Mouse (Mus musculus): Measurements from ENCODE around the gene Cbr2. TPM values are rescaled to one million over a fixed set of nuclear protein-coding genes. Genes with fewer than 3 reads are reported as not detected.

Gene Cbr2
- polyA plus RNA-seq, 1 experiment from 2014 or later: 1.3 TPM

DNA sequence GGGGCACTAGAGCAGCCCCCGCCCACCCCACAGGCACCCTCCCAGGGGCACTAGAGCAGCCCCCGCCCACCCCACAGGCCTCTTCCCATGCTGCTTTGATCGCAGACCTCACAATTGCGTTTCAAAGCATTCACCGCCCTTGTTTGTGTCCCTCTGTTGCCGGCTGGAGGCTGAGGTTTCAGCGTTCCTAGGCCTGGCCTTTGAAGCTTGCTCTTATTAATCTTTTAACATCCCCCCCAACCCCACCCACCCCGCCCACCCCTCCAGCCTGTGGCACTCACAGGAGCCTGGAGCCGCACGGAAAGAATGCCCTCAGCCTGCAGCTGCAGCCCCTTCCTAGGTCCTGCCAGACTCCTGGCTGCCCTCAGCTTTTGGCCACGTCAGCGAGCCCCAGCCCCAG lies 24.7 kb downstream of the Cbr2 start:
- no peaks in the 10 kb centered on the region for H3K9me3 ChIP-seq (ENCODE audit: control insufficient read depth, low read length)
- ATAC-seq: no peak
- H3K9ac ChIP-seq (ENCODE audit: low read depth, low read length): 0 out of 2 replicates have a peak overlapping the region, but pooled peaks have one; percentile 22
- H3K4me1 ChIP-seq (ENCODE audit: control insufficient read depth, insufficient read depth, low read depth, low read length): peaks cover 13% of the 10 kb centered on the region
- no peak overlapping the region; the same call in 1 of the 2 replicates for H3K27ac ChIP-seq (ENCODE audit: low read depth, low read length)
- no peak overlapping the region for H3K4me2 ChIP-seq (ENCODE audit: low read length)
- WGBS: 13% methylated on average over 11 of the region's 12 CpGs
- H3K4me3 ChIP-seq (ENCODE audit: low read length): no peak overlapping the region
- peaks cover 8% of the 10 kb centered on the region for H3K36me3 ChIP-seq (ENCODE audit: control insufficient read depth, insufficient read depth, low read length)
- H3K27me3 ChIP-seq (replicated peaks; ENCODE audit: control insufficient read depth, insufficient read depth, low read length): no peaks in the 10 kb centered on the region

DNA sequence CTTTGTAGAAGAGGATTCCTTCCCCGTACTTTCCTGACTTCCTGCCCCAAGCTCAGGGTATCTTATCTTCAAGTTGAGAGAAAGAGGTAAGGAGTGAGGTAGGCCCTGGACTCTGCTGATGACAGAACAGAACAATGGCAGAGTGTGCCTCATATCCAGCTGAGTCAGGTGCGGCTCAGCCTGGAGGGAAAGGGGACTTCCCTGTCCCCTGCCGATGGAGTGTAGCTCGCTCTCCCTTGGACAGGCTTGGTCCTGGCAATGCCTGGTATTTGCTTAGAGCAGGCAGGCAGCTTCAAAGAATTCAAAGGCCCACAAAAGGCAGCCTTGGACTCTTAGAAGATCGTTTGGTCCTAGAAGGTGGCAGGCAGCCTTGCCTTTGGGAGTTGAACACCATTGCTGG lies 25.8 kb downstream of the Cbr2 start:
- Histone ChIP-seq H3K36me3 (ENCODE audit: control insufficient read depth, insufficient read depth, low read length) (peaks cover 7% of the 10 kb centered on the region), H3K4me1 (ENCODE audit: control insufficient read depth, insufficient read depth, low read depth, low read length) (peaks cover 12% of the 10 kb centered on the region)
- WGBS: 61% methylated on average over 5 of the region's 5 CpGs

DNA sequence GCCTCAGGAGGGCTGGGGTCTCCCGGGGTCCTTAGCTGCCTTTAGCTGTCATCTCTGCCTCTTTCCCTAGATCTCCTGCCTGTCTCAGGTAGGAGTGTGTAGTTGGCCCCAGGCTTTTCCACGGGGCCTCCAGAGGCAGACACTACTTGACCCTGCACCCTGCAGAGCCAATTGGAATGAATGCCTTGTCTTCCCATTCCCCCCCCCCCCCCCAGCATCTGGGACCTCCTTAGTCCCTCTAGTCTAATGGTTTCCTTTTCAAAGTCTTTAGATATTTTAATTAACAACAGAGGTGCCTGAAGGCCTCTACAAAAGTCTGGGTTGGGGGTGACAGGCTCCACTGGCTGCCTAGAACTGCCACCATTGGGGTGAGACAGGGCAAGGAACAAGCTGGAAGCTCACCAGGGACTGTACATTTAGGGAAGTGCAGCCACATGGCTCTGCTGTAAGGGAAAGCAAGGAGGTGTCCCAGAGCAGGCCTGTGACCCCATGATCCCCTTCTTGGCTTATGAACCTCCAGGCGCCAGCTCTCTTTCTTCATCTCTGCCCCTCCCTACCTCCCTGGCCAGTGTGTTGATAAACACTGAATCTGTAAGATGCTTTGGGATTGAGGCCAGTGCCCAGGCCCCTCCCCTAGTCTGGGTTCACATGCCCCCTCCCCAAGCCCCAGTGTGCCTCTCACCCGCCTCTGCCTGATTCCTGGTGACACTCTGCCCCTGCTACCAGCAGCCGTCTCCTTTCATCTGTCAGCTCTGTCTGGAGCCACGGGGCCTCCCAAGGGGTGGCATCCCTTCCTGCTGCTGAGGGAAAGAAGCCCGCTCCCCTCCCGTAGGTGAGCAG lies 27.2 kb downstream of the Cbr2 start:
- Histone ChIP-seq H3K4me3 (ENCODE audit: low read length) (no peak overlapping the region), H3K27me3 (replicated peaks; ENCODE audit: control insufficient read depth, insufficient read depth, low read length) (no peaks in the 10 kb centered on the region), H3K9ac (ENCODE audit: low read depth, low read length) (no peak overlapping the region; the same call in 1 of the 2 replicates), H3K4me2 (ENCODE audit: low read length) (no peak overlapping the region), H3K4me1 (ENCODE audit: control insufficient read depth, insufficient read depth, low read depth, low read length) (peaks cover 12% of the 10 kb centered on the region), H3K9me3 (ENCODE audit: control insufficient read depth, low read length) (no peaks in the 10 kb centered on the region), H3K27ac (ENCODE audit: low read depth, low read length) (no peak overlapping the region), H3K36me3 (ENCODE audit: control insufficient read depth, insufficient read depth, low read length) (peaks cover 10% of the 10 kb centered on the region; the same call in 1 of the 2 replicates)
- ATAC-seq: no peak; the same call in 1 of the 2 replicates
- WGBS: 15% methylated on average over 8 of the region's 8 CpGs

More for the DNA sequence above, 25.8 kb downstream of the Cbr2 start:
- ATAC-seq: no peak
- no peaks in the 10 kb centered on the region for H3K9me3 ChIP-seq (ENCODE audit: control insufficient read depth, low read length)
- no peak overlapping the region for H3K9ac ChIP-seq (ENCODE audit: low read depth, low read length)
- H3K4me3 ChIP-seq (ENCODE audit: low read length): no peak overlapping the region
- H3K4me2 ChIP-seq (ENCODE audit: low read length): no peak overlapping the region
- H3K27me3 ChIP-seq (replicated peaks; ENCODE audit: control insufficient read depth, insufficient read depth, low read length): no peaks in the 10 kb centered on the region
- no peak overlapping the region for H3K27ac ChIP-seq (ENCODE audit: low read depth, low read length)

DNA sequence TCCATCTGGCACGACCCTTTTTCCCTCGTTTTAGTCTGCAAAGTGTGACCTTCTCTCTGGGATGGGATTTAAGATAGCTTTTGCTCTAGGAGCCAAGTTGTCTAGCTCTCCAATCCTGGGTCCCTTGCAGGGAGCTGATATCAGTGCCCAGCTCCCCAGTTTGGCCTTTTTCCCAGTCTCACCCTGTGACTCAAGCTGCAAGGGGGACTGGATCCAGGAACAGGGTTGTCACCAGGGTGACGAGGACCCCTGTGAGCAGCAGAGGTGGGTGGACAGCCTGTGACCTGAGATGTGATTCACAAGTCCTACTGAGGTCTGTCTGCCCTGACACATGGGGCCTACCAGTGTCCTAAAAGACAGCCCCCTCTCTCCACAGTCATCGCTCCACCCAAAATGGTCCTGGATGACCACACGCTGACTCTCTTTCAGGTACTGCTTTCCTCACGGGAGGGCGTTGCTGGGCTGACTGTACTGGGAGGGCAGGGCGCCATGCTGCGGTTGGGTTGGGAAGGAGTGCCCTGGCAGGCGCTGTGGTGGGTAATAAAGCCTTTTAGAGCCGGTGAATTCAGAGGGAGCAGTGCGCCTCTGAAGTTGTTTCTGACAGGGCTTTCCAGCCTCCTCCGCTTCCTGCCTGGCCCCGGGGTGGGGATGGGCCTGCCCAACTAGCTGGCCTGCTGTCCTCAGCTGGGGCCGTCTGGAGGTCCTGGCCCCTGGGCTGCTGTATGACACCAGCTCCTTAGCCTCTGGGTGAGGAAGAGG lies 28.0 kb downstream of the Cbr2 start:
- peaks cover 10% of the 10 kb centered on the region; the same call in 1 of the 2 replicates for H3K36me3 ChIP-seq (ENCODE audit: control insufficient read depth, insufficient read depth, low read length)
- no peak overlapping the region for H3K4me3 ChIP-seq (ENCODE audit: low read length)
- no peak for ATAC-seq
- no peaks in the 10 kb centered on the region for H3K9me3 ChIP-seq (ENCODE audit: control insufficient read depth, low read length)
- WGBS: 32% methylated on average over 15 of the region's 15 CpGs
- no peaks in the 10 kb centered on the region for H3K27me3 ChIP-seq (replicated peaks; ENCODE audit: control insufficient read depth, insufficient read depth, low read length)
- no peak overlapping the region for H3K27ac ChIP-seq (ENCODE audit: low read depth, low read length)
- H3K4me2 ChIP-seq (ENCODE audit: low read length): no peak overlapping the region
- peaks cover 12% of the 10 kb centered on the region for H3K4me1 ChIP-seq (ENCODE audit: control insufficient read depth, insufficient read depth, low read depth, low read length)
- H3K9ac ChIP-seq (ENCODE audit: low read depth, low read length): peak overlapping the region; percentile 5; the same call in 1 of the 2 replicates

- no peaks in the 10 kb centered on the region for H3K4me1 ChIP-seq (ENCODE audit: control insufficient read depth, insufficient read depth, low read depth, low read length)
- no peak overlapping the region for H3K27ac ChIP-seq (ENCODE audit: low read depth, low read length)
- no peak overlapping the region for H3K4me3 ChIP-seq (ENCODE audit: low read length)
- no peaks in the 10 kb centered on the region for H3K27me3 ChIP-seq (replicated peaks; ENCODE audit: control insufficient read depth, insufficient read depth, low read length)
- no peak overlapping the region for H3K4me2 ChIP-seq (ENCODE audit: low read length)
- no peak for ATAC-seq
- 79% methylated on average over 10 of the region's 10 CpGs for WGBS
- H3K36me3 ChIP-seq (ENCODE audit: control insufficient read depth, insufficient read depth, low read length): peaks cover 13% of the 10 kb centered on the region
- no peak overlapping the region for H3K9ac ChIP-seq (ENCODE audit: low read depth, low read length)
- no peaks in the 10 kb centered on the region for H3K9me3 ChIP-seq (ENCODE audit: control insufficient read depth, low read length)
These were observed 34.2 kb downstream of the Cbr2 start for GRCm38 (mm10) chr11:120697741-120698140.

DNA sequence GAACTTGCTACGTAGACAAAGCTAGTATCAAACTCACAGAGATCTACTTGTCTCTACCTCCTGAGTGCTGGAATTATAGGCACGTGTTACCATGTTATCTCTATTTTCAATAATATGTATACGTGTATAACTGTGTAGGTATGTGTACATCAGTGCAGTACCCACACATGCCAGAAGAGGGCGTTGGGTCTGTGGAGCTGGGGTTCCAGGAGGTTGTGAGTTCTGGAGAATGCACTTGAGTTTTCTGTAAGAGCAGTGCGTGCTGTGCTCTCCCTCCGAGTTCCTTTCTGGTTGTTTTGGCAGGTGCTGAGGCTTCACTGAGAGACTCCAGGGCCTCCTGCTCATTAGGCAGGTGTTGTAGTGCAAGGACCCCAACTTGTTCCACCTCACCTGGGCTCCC lies 35.3 kb downstream of the Cbr2 start:
- H3K36me3 ChIP-seq (ENCODE audit: control insufficient read depth, insufficient read depth, low read length): peaks cover 7% of the 10 kb centered on the region; the same call in 1 of the 2 replicates
- H3K9me3 ChIP-seq (ENCODE audit: control insufficient read depth, low read length): no peaks in the 10 kb centered on the region
- no peak overlapping the region for H3K4me3 ChIP-seq (ENCODE audit: low read length)
- 91% methylated on average over 6 of the region's 6 CpGs for WGBS
- no peaks in the 10 kb centered on the region for H3K4me1 ChIP-seq (ENCODE audit: control insufficient read depth, insufficient read depth, low read depth, low read length)
- no peak overlapping the region for H3K4me2 ChIP-seq (ENCODE audit: low read length)
- H3K27ac ChIP-seq (ENCODE audit: low read depth, low read length): no peak overlapping the region
- no peak overlapping the region for H3K9ac ChIP-seq (ENCODE audit: low read depth, low read length)
- no peak for ATAC-seq
- H3K27me3 ChIP-seq (replicated peaks; ENCODE audit: control insufficient read depth, insufficient read depth, low read length): no peaks in the 10 kb centered on the region

- ATAC-seq: peak; percentile 27; the same call in 1 of the 2 replicates
- Histone ChIP-seq H3K4me2 (ENCODE audit: low read length) (no peak overlapping the region), H3K4me3 (ENCODE audit: low read length) (no peak overlapping the region), H3K36me3 (ENCODE audit: control insufficient read depth, insufficient read depth, low read length) (peaks cover 5% of the 10 kb centered on the region; the same call in 1 of the 2 replicates), H3K9me3 (ENCODE audit: control insufficient read depth, low read length) (no peaks in the 10 kb centered on the region), H3K27ac (ENCODE audit: low read depth, low read length) (no peak overlapping the region), H3K27me3 (replicated peaks; ENCODE audit: control insufficient read depth, insufficient read depth, low read length) (no peaks in the 10 kb centered on the region), H3K9ac (ENCODE audit: low read depth, low read length) (no peak overlapping the region), H3K4me1 (ENCODE audit: control insufficient read depth, insufficient read depth, low read depth, low read length) (no peaks in the 10 kb centered on the region)
- 41% methylated on average over 12 of the region's 12 CpGs for WGBS
These were observed 36.3 kb downstream of the Cbr2 start for GRCm38 (mm10) chr11:120695641-120696040.

DNA sequence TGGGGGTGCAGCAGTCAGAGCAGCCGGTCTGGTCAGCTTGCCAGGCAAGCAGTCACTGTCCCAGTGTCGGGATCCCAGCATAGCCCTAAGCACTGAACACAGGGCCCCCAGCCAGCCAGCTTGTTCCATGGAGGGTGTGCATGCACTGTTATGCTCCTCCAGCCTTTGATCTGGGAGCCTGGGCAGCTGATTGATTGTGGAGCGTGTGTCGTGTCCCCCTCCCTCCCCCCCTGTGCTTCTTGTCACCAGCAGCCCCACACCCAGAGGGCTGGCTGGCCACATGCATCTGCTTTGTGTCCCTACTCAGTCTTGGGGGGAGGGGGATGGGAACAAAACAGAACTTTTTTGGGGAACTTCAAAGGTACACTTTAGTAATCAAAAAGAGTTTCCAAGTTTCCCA lies 36.7 kb downstream of the Cbr2 start:
- WGBS: 9% methylated on average over 4 of the region's 4 CpGs
- H3K4me2 ChIP-seq (ENCODE audit: low read length): no peak overlapping the region
- H3K9ac ChIP-seq (ENCODE audit: low read depth, low read length): no peak overlapping the region
- H3K36me3 ChIP-seq (ENCODE audit: control insufficient read depth, insufficient read depth, low read length): peaks cover 5% of the 10 kb centered on the region; the same call in 1 of the 2 replicates
- no peaks in the 10 kb centered on the region for H3K4me1 ChIP-seq (ENCODE audit: control insufficient read depth, insufficient read depth, low read depth, low read length)
- no peak overlapping the region for H3K27ac ChIP-seq (ENCODE audit: low read depth, low read length)
- H3K9me3 ChIP-seq (ENCODE audit: control insufficient read depth, low read length): no peaks in the 10 kb centered on the region
- peak; percentile 81 for ATAC-seq
- no peaks in the 10 kb centered on the region for H3K27me3 ChIP-seq (replicated peaks; ENCODE audit: control insufficient read depth, insufficient read depth, low read length)
- no peak overlapping the region for H3K4me3 ChIP-seq (ENCODE audit: low read length)

- Histone ChIP-seq H3K27ac (ENCODE audit: low read depth, low read length) (no peak overlapping the region), H3K27me3 (replicated peaks; ENCODE audit: control insufficient read depth, insufficient read depth, low read length) (no peaks in the 10 kb centered on the region), H3K9ac (ENCODE audit: low read depth, low read length) (no peak overlapping the region), H3K4me2 (ENCODE audit: low read length) (no peak overlapping the region), H3K9me3 (ENCODE audit: control insufficient read depth, low read length) (no peaks in the 10 kb centered on the region), H3K4me1 (ENCODE audit: control insufficient read depth, insufficient read depth, low read depth, low read length) (no peaks in the 10 kb centered on the region), H3K36me3 (ENCODE audit: control insufficient read depth, insufficient read depth, low read length) (peaks cover 10% of the 10 kb centered on the region), H3K4me3 (ENCODE audit: low read length) (no peak overlapping the region)
- no peak for ATAC-seq
- WGBS: 59% methylated on average over 3 of the region's 3 CpGs
These were observed 38.5 kb downstream of the Cbr2 start for GRCm38 (mm10) chr11:120693461-120693860.

Data from hindbrain, embryonic 16.5 days (tissue).